8 mouse cellular contexts compared by ENCODE assay signal in the genomic region with DNA sequence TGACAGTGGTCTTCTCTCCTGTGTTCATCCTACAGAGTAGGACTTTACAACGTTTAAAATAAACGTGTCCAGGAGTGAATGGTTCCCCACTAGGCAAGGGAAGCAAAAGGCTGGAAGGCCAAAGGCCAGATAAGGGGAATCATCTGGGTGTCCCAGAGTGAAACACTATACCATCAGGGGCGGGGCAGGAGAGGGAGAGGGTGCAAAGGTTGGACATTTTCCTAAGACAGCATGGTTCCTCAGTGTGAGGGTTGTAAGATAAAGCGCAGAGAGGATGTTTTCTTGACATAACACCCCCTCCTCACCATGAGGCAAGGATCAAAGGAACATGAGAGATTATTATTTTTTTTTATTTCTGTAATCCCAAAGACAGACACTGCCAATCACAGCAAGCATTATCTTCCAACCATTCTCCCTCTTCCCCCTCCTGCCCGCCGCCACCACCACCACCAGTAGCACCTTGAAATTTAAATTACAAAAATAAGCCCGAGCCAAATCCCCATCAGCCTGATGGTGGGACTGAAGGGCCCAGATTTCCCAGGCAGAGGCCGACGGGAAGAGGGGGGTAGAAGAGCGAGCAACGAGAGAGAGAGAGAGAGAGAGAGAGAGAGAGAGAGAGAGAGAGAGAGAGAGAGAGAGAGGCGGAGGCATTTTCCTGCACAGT. TPM values are rescaled to one million over a fixed set of nuclear protein-coding genes. Genes with fewer than 3 reads are reported as not detected.
DNase-seq lines count a peak whose midpoint lies in the region; ATAC-seq and TF ChIP-seq lines count a peak whose summit lies in the region.

No protein-coding gene starts in this region.

- peak overlapping the region; percentile 64 for H3K4me2 ChIP-seq in kidney, embryonic 16.5 days (replicated peaks; ENCODE audit: low read depth, low read length)
- H3K4me2 ChIP-seq in forebrain, embryonic 15.5 days (replicated peaks), result peak overlapping the region; percentile 47
- H3K4me2 ChIP-seq in liver, embryonic 16.5 days (ENCODE audit: low read depth, low read length), result peak overlapping the region; percentile 39

- H3K36me3 ChIP-seq in kidney, embryonic 16.5 days (ENCODE audit: insufficient read depth, low read length), result no peaks in the 10 kb centered on the region
- H3K36me3 ChIP-seq in forebrain, embryonic 15.5 days, result no peaks in the 10 kb centered on the region
- no peaks in the 10 kb centered on the region for H3K36me3 ChIP-seq in liver, embryonic 16.5 days (ENCODE audit: control insufficient read depth, insufficient read depth)

- DNase-seq in kidney, postnatal 4 days, result no peak
- no peak for DNase-seq in frontal cortex, postnatal 10 days (ENCODE audit: low spot score in 2 of 2)
- DNase-seq in layer of hippocampus, adult 11-12 months (ENCODE audit: low spot score), result no peak
- no peak for DNase-seq in right cerebral cortex, postnatal 36 days (ENCODE audit: low spot score in 2 of 2)

- peak; percentile 78; the same call in 1 of the 2 replicates for ATAC-seq in kidney, embryonic 16.5 days (ENCODE audit: low FRiP score, low TSS enrichment)
- peak; percentile 75 for ATAC-seq in forebrain, embryonic 15.5 days (replicated peaks)
- ATAC-seq in liver, embryonic 16.5 days (ENCODE audit: low read depth), result peak; percentile 30; the same call in 1 of the 2 replicates

- no peak for TF ChIP-seq CTCF in cortical plate, adult 2 months (IDR thresholded peaks at IDR 0.05; ENCODE audit: extremely low read depth, insufficient read depth, low read length)

- no peaks in the 10 kb centered on the region; the same call in 1 of the 2 replicates for H3K27me3 ChIP-seq in kidney, embryonic 16.5 days (ENCODE audit: insufficient read depth, low read length)
- no peaks in the 10 kb centered on the region for H3K27me3 ChIP-seq in forebrain, embryonic 15.5 days
- H3K27me3 ChIP-seq in liver, embryonic 16.5 days (ENCODE audit: control insufficient read depth, insufficient read depth, low read depth, low read length), result peaks cover 7% of the 10 kb centered on the region

- H3K4me1 ChIP-seq in kidney, embryonic 16.5 days (ENCODE audit: insufficient read depth, low read length), result no peaks in the 10 kb centered on the region
- no peaks in the 10 kb centered on the region for H3K4me1 ChIP-seq in cortical plate, adult 2 months (ENCODE audit: control insufficient read depth, insufficient read depth, low read length)
- H3K4me1 ChIP-seq in forebrain, embryonic 15.5 days, result 0 out of 2 replicates have a peak, but pooled peaks cover 3% of the 10 kb centered on the region
- H3K4me1 ChIP-seq in liver, embryonic 16.5 days (ENCODE audit: control insufficient read depth, low read depth, low read length), result no peaks in the 10 kb centered on the region

- no peaks in the 10 kb centered on the region for H3K9me3 ChIP-seq in kidney, embryonic 16.5 days (ENCODE audit: low read length)
- H3K9me3 ChIP-seq in forebrain, embryonic 15.5 days, result no peaks in the 10 kb centered on the region
- no peaks in the 10 kb centered on the region for H3K9me3 ChIP-seq in liver, embryonic 16.5 days (replicated peaks; ENCODE audit: control insufficient read depth, low read length)

- no peak for TF ChIP-seq POLR2A in cortical plate, adult 2 months (IDR thresholded peaks at IDR 0.05; ENCODE audit: extremely low read depth, insufficient read depth, low read length)

- no peak overlapping the region for H3K27ac ChIP-seq in kidney, embryonic 16.5 days (ENCODE audit: low read length)
- H3K27ac ChIP-seq in cortical plate, adult 2 months (ENCODE audit: insufficient read depth, low read length), result no peak overlapping the region
- peak overlapping the region; percentile 73 for H3K27ac ChIP-seq in forebrain, embryonic 15.5 days (replicated peaks)
- H3K27ac ChIP-seq in liver, embryonic 16.5 days (ENCODE audit: low read length), result no peak overlapping the region

- WGBS in kidney, embryonic 16.5 days, result 30% methylated on average over 11 of the region's 12 CpGs
- 12% methylated on average over 6 of the region's 12 CpGs for WGBS in forebrain, embryonic 15.5 days
- 17% methylated on average over 12 of the region's 12 CpGs for WGBS in liver, embryonic 16.5 days (ENCODE audit: insufficient replicate concordance)

- H3K9ac ChIP-seq in kidney, embryonic 16.5 days (replicated peaks; ENCODE audit: low read length), result peak overlapping the region; percentile 71
- H3K9ac ChIP-seq in forebrain, embryonic 15.5 days (replicated peaks), result peak overlapping the region; percentile 71
- no peak overlapping the region for H3K9ac ChIP-seq in liver, embryonic 16.5 days (ENCODE audit: low read depth, low read length)

- H3K4me3 ChIP-seq in kidney, embryonic 16.5 days (ENCODE audit: low read length), result peak overlapping the region; percentile 60
- peak overlapping the region; percentile 92 for H3K4me3 ChIP-seq in cortical plate, adult 2 months (ENCODE audit: insufficient read depth, low read length)
- peak overlapping the region; percentile 61 for H3K4me3 ChIP-seq in forebrain, embryonic 15.5 days
- H3K4me3 ChIP-seq in liver, embryonic 16.5 days (ENCODE audit: low read depth, low read length), result peak overlapping the region; percentile 54

RNA-seq across cellular contexts. Expression of a gene that starts 1.4 kb away (rescaled TPM):
- polyA plus RNA-seq in kidney, embryonic 16.5 days (2015; fragmentation: Nextera tagmentation; extraction: Ambion mirVana), result 22.8 and 24.9 TPM in 2 replicates
- polyA plus RNA-seq in cortical plate, adult 2 months (2012; rRNA removed), result 13.0 and 13.9 TPM in 2 replicates
- polyA plus RNA-seq in forebrain, embryonic 15.5 days (2015; fragmentation: Nextera tagmentation; extraction: Ambion mirVana), result 27.3 and 29.7 TPM in 2 replicates
- polyA plus RNA-seq in liver, embryonic 16.5 days (2015; fragmentation: Nextera tagmentation; extraction: Ambion mirVana), result 3.5 and 4.1 TPM in 2 replicates

RNA-seq across cellular contexts. Expression of a gene that starts 20.8 kb away (rescaled TPM):
- 19.7 and 22.2 TPM in 2 replicates for polyA plus RNA-seq in kidney, embryonic 16.5 days (2015; fragmentation: Nextera tagmentation; extraction: Ambion mirVana)
- 54.7 and 57.0 TPM in 2 replicates for polyA plus RNA-seq in cortical plate, adult 2 months (2012; rRNA removed)
- polyA plus RNA-seq in forebrain, embryonic 15.5 days (2015; fragmentation: Nextera tagmentation; extraction: Ambion mirVana), result 23.9 and 24.6 TPM in 2 replicates
- polyA plus RNA-seq in liver, embryonic 16.5 days (2015; fragmentation: Nextera tagmentation; extraction: Ambion mirVana), result 2.7 and 3.3 TPM in 2 replicates
